Mouse (Mus musculus) 3T3-L1 (cell line): Measurements from ENCODE around the gene Olfr312.

Source experiments
- DNase-seq: peaks from one replicate; pipeline ENCODE4 v3.0.0-alpha.2; 2015; ENCODE audit warnings: low read depth, low spot score

The Olfr312 gene

DNA sequence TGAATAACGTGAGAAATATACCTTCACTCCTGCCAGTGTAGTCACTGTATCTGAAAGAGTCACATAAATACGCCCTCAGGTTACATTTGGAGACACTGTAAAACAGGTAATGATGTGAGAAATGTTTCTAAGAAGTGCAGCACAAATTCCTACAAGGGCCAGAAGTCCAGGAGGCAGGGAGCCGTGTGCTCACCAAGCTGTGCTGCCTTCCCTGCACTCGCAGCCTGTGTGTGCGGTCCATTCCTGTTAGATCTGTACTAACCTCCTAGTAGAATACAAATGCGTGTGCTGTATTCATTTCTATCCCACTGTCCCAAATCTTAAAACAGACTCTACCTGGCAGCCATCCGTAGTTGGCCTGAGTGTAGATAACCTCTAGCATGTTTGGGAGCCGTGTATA, 31.7 kb downstream of the Olfr312 start:
- no peak for DNase-seq

DNA sequence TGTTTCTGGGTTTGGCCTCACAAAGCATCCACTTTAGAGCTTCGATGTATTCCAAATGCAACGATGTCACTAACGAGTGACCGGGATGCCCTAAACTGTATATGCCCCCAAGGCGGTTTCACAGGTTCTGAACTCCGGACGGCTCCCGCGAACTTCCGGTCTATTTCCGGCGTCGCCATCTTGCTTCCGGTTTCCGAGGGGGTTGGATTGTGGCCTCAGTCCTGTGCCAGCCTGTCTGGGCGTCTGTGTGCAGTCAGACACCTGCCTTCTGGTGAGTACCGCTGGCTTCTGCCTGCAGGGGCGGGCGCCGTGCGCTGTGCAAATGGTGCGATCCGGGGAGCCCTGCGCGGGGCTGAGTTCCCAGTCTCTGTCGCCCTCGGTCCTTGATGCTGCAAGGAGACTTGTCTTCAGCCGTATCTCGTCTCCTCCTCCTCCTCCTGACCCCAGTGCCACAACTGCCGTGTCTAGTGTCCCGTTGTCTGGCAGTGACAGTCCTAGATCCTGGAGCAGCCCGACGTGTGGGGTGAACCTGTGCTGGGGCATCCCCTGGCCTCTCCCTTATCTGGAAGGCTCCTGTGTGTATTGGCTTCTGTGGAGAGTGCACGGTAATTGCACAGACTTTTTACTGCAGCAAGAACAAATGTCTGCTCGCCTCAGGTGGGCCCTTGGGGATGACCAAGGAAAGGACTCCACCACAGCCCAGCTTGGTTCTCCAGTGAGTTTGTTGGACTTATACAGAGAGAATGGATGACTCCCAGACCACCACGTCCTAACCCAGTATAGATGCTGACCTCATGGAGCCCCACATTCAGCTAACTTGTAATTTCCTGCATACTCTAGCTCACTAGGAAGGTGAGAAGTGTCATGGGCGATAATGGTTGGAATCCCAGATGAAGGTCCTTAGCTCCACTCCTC, 38.3 kb downstream of the Olfr312 start, which contains the start of gene 2810021J22Rik:
TSS of gene 2810021J22Rik (plus strand) at position 178 of the 915 bp plus-strand sequence.
- peak; percentile 86 for DNase-seq

DNA sequence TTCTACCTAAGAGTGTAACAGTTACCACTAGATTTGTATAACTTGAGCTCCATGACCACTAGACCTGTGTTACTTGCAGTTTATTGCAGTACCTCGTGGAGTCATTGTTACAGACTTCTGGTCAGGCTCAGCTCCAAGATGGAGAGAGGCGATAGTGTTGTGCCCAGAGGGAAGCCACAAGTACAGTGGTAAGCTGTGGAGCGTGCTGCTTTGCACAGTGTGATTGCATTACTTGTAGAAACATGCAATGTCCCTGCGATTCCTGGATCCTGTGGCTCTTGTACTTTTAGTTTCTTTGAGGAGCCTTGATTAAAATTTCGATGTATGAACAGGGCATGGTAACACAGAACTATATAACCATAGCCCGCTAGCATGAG, 38.9 kb downstream of the Olfr312 start:
- no peak for DNase-seq

DNA sequence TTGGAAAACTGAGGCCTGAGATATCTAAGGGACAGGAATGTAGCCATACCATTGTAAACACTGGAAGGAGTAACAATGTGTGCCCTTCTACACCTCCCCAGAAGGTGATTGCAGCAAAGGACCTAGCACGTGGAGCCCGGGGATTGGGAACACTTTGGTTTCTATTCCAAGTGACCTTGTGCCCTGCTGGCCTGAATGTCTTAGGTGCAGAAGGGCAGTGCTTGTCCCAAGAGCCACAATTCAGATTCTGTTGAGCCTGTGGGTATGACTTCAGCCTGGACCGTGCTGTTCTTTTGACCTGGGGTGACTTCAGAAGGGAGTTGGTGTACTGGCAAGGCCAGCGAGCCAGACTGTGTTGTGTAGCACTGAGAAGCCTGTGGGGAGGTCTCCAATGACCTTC, 41.9 kb downstream of the Olfr312 start:
- no peak for DNase-seq

DNA sequence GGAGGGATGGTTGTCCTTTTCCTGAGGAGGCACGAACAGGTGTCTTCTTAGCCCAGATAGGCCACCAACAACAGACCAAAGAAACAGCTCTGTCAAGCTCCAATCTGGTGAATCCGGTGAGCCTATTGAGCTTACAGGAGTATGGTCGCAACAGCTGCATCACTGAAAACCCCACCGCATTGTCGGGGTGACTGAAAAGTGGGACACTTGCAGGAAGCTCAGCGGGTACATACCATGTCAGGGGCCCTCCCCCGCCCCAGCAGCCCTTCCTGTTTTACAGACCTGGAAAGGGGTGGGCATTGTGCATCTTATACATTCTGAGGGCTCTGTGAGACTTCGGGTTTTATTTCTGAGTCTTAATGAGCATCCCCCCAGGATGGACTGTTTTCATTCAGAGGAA, 54.7 kb downstream of the Olfr312 start:
- DNase-seq: no peak
